Mouse (Mus musculus): ENCODE measurements around the gene Atp5b. TPM values are rescaled to one million over a fixed set of nuclear protein-coding genes. Genes with fewer than 3 reads are reported as not detected.
"Not testable (repeated sequence)": the region's sequence is repeated elsewhere in the genome, so short reads cannot be mapped to it uniquely, and the experiment has no call there.

Atp5b gene
- total RNA-seq (2014; fragmentation: Nextera tagmentation) (2,207 and 2,550 TPM in 2 replicates), total RNA-seq (2017) (3,084 and 3,964 TPM in 2 replicates)

GRCm38 (mm10) chr10:128082880-128083421 is at the start of gene Atp5b:
TSS of gene Atp5b (plus strand) at chr10:128083273.
- ATAC-seq (replicated peaks; ENCODE audit: low FRiP score, low TSS enrichment, poor library complexity, severe bottlenecking): peak; percentile 92

GRCm38 (mm10) chr10:128036746-128037425 is 46.2 kb upstream of the Atp5b start:
- ATAC-seq (replicated peaks; ENCODE audit: low FRiP score, low TSS enrichment, poor library complexity, severe bottlenecking): peak; percentile 61

GRCm38 (mm10) chr10:128037921-128038320 is 45.2 kb upstream of the Atp5b start:
- no peak for ATAC-seq (replicated peaks; ENCODE audit: low FRiP score, low TSS enrichment, poor library complexity, severe bottlenecking)

GRCm38 (mm10) chr10:128039167-128039566 is 43.9 kb upstream of the Atp5b start:
- no peak for ATAC-seq (replicated peaks; ENCODE audit: low FRiP score, low TSS enrichment, poor library complexity, severe bottlenecking)

- ATAC-seq (replicated peaks; ENCODE audit: low FRiP score, low TSS enrichment, poor library complexity, severe bottlenecking): no peak
Observed at GRCm38 (mm10) chr10:128039858-128040257, 43.2 kb upstream of the Atp5b start.

- ATAC-seq (replicated peaks; ENCODE audit: low FRiP score, low TSS enrichment, poor library complexity, severe bottlenecking): no peak
Observed at GRCm38 (mm10) chr10:128040293-128040692, 42.8 kb upstream of the Atp5b start.

GRCm38 (mm10) chr10:128041636-128042035 is 41.4 kb upstream of the Atp5b start:
- no peak for ATAC-seq (replicated peaks; ENCODE audit: low FRiP score, low TSS enrichment, poor library complexity, severe bottlenecking)

- no peak for ATAC-seq (replicated peaks; ENCODE audit: low FRiP score, low TSS enrichment, poor library complexity, severe bottlenecking)
Observed at GRCm38 (mm10) chr10:128042466-128042865, 40.6 kb upstream of the Atp5b start.

- ATAC-seq (replicated peaks; ENCODE audit: low FRiP score, low TSS enrichment, poor library complexity, severe bottlenecking): no peak
Observed at GRCm38 (mm10) chr10:128043041-128043835, 39.8 kb upstream of the Atp5b start.

GRCm38 (mm10) chr10:128048157-128048556 is 34.9 kb upstream of the Atp5b start:
- ATAC-seq (replicated peaks; ENCODE audit: low FRiP score, low TSS enrichment, poor library complexity, severe bottlenecking): no peak

- ATAC-seq (replicated peaks; ENCODE audit: low FRiP score, low TSS enrichment, poor library complexity, severe bottlenecking): peak; percentile 27; the same call in 1 of the 2 replicates
Observed at GRCm38 (mm10) chr10:128049741-128050140, 33.3 kb upstream of the Atp5b start.

- no peak for ATAC-seq (replicated peaks; ENCODE audit: low FRiP score, low TSS enrichment, poor library complexity, severe bottlenecking)
Observed at GRCm38 (mm10) chr10:128050355-128050754, 32.7 kb upstream of the Atp5b start.

- ATAC-seq (replicated peaks; ENCODE audit: low FRiP score, low TSS enrichment, poor library complexity, severe bottlenecking): no peak
Observed at GRCm38 (mm10) chr10:128051589-128051988, 31.5 kb upstream of the Atp5b start.

GRCm38 (mm10) chr10:128052136-128052535 is 30.9 kb upstream of the Atp5b start:
- ATAC-seq (replicated peaks; ENCODE audit: low FRiP score, low TSS enrichment, poor library complexity, severe bottlenecking): not testable (repeated sequence)

- ATAC-seq (replicated peaks; ENCODE audit: low FRiP score, low TSS enrichment, poor library complexity, severe bottlenecking): no peak
Observed at GRCm38 (mm10) chr10:128053001-128053400, 30.1 kb upstream of the Atp5b start.

GRCm38 (mm10) chr10:128058184-128058583 is 24.9 kb upstream of the Atp5b start:
- peak; percentile 19 for ATAC-seq (replicated peaks; ENCODE audit: low FRiP score, low TSS enrichment, poor library complexity, severe bottlenecking)

GRCm38 (mm10) chr10:128058601-128059151 is 24.4 kb upstream of the Atp5b start, which contains the start of gene Ptges3:
TSS of gene Ptges3 (plus strand) at chr10:128058954.
- ATAC-seq (replicated peaks; ENCODE audit: low FRiP score, low TSS enrichment, poor library complexity, severe bottlenecking): peak; percentile 79

GRCm38 (mm10) chr10:128059207-128059981 is 23.7 kb upstream of the Atp5b start:
- ATAC-seq (replicated peaks; ENCODE audit: low FRiP score, low TSS enrichment, poor library complexity, severe bottlenecking): peak; percentile 60

GRCm38 (mm10) chr10:128061109-128061508 is 22.0 kb upstream of the Atp5b start:
- ATAC-seq (replicated peaks; ENCODE audit: low FRiP score, low TSS enrichment, poor library complexity, severe bottlenecking): no peak

Data from megakaryocyte-erythroid progenitor cell, adult 5-6 weeks (primary cell).